Mouse (Mus musculus) liver, embryonic 14.5 days (tissue): ENCODE measurements around the gene Tns3.

Source experiments
- CTCF ChIP-seq: IDR thresholded peaks from 2 replicates; pipeline ENCODE4 v1.5.1; 2016; ENCODE audit warnings: antibody characterized with exemption, low read depth, control low read depth
- EP300 ChIP-seq: IDR thresholded peaks from 2 replicates; pipeline ENCODE4 v1.6.1; 2016; ENCODE audit warnings: antibody characterized with exemption, low read depth

GRCm38 (mm10) chr11:8493931-8494490 lies 170.3 kb downstream of the Tns3 start:
- TF ChIP-seq EP300 (no peak), CTCF (no peak)
